Mouse (Mus musculus): ENCODE data around the gene Rnf115. TPM values are rescaled to one million over a fixed set of nuclear protein-coding genes. Genes with fewer than 3 reads are reported as not detected.
A peak's percentile ranks its signal among the peaks of the same experiment; 100 is the strongest.

Gene Rnf115
- polyA plus RNA-seq, 1 experiment from 2014 or later: 53.9 TPM

- Histone ChIP-seq H3K27ac (ENCODE audit: low read depth, low read length) (no peak overlapping the region), H3K4me3 (ENCODE audit: low read depth, low read length) (no peak overlapping the region), H3K4me1 (ENCODE audit: control insufficient read depth, insufficient read depth, low read length) (peaks cover 8% of the 10 kb centered on the region), H3K9me3 (replicated peaks; ENCODE audit: control insufficient read depth, low read length) (no peaks in the 10 kb centered on the region), H3K4me2 (peak overlapping the region; percentile 43), H3K36me3 (ENCODE audit: control insufficient read depth, insufficient read depth, low read length) (no peaks in the 10 kb centered on the region), H3K9ac (ENCODE audit: low read depth, low read length) (no peak overlapping the region), H3K27me3 (ENCODE audit: control insufficient read depth, insufficient read depth, low read length) (peaks cover 2% of the 10 kb centered on the region; the same call in 1 of the 2 replicates)
- 39% methylated on average over 20 of the region's 20 CpGs for WGBS (ENCODE audit: insufficient replicate concordance)
- ATAC-seq (replicated peaks; ENCODE audit: insufficient number of reproducible peaks, low FRiP score, low TSS enrichment): no peak
Measured at GRCm38 (mm10) chr3:96812395-96813091, 85.1 kb downstream of the Rnf115 start.

GRCm38 (mm10) chr3:96813106-96813505 is 85.6 kb downstream of the Rnf115 start:
- Histone ChIP-seq H3K27ac (ENCODE audit: low read depth, low read length) (no peak overlapping the region), H3K9me3 (replicated peaks; ENCODE audit: control insufficient read depth, low read length) (no peaks in the 10 kb centered on the region), H3K9ac (ENCODE audit: low read depth, low read length) (no peak overlapping the region), H3K4me1 (ENCODE audit: control insufficient read depth, insufficient read depth, low read length) (peaks cover 8% of the 10 kb centered on the region), H3K4me3 (ENCODE audit: low read depth, low read length) (0 out of 2 replicates have a peak overlapping the region, but pooled peaks have one; percentile 10), H3K36me3 (ENCODE audit: control insufficient read depth, insufficient read depth, low read length) (no peaks in the 10 kb centered on the region), H3K27me3 (ENCODE audit: control insufficient read depth, insufficient read depth, low read length) (peaks cover 2% of the 10 kb centered on the region; the same call in 1 of the 2 replicates), H3K4me2 (peak overlapping the region; percentile 53)
- whole genome bisulfite sequencing (ENCODE audit: insufficient replicate concordance): 10% methylated on average over 9 of the region's 9 CpGs
- peak; percentile 69; the same call in 1 of the 2 replicates for ATAC-seq (replicated peaks; ENCODE audit: insufficient number of reproducible peaks, low FRiP score, low TSS enrichment)

- ATAC-seq (replicated peaks; ENCODE audit: insufficient number of reproducible peaks, low FRiP score, low TSS enrichment): no peak
- Histone ChIP-seq H3K36me3 (ENCODE audit: control insufficient read depth, insufficient read depth, low read length) (no peaks in the 10 kb centered on the region), H3K4me2 (peak overlapping the region; percentile 53), H3K4me1 (ENCODE audit: control insufficient read depth, insufficient read depth, low read length) (peaks cover 8% of the 10 kb centered on the region), H3K27me3 (ENCODE audit: control insufficient read depth, insufficient read depth, low read length) (peaks cover 2% of the 10 kb centered on the region; the same call in 1 of the 2 replicates), H3K9ac (ENCODE audit: low read depth, low read length) (0 out of 2 replicates have a peak overlapping the region, but pooled peaks have one; percentile 3), H3K27ac (ENCODE audit: low read depth, low read length) (no peak overlapping the region), H3K4me3 (ENCODE audit: low read depth, low read length) (0 out of 2 replicates have a peak overlapping the region, but pooled peaks have one; percentile 10), H3K9me3 (replicated peaks; ENCODE audit: control insufficient read depth, low read length) (no peaks in the 10 kb centered on the region)
- 33% methylated on average over 7 of the region's 7 CpGs for WGBS (ENCODE audit: insufficient replicate concordance)
Measured at GRCm38 (mm10) chr3:96813591-96814244, 86.3 kb downstream of the Rnf115 start.

- Histone ChIP-seq H3K4me2 (no peak overlapping the region), H3K9me3 (replicated peaks; ENCODE audit: control insufficient read depth, low read length) (no peaks in the 10 kb centered on the region), H3K4me3 (ENCODE audit: low read depth, low read length) (no peak overlapping the region), H3K36me3 (ENCODE audit: control insufficient read depth, insufficient read depth, low read length) (no peaks in the 10 kb centered on the region), H3K27me3 (ENCODE audit: control insufficient read depth, insufficient read depth, low read length) (peaks cover 2% of the 10 kb centered on the region; the same call in 1 of the 2 replicates), H3K4me1 (ENCODE audit: control insufficient read depth, insufficient read depth, low read length) (peaks cover 8% of the 10 kb centered on the region), H3K9ac (ENCODE audit: low read depth, low read length) (no peak overlapping the region), H3K27ac (ENCODE audit: low read depth, low read length) (no peak overlapping the region)
- no peak for ATAC-seq (replicated peaks; ENCODE audit: insufficient number of reproducible peaks, low FRiP score, low TSS enrichment)
- 34% methylated on average over 6 of the region's 6 CpGs for WGBS (ENCODE audit: insufficient replicate concordance)
Measured at GRCm38 (mm10) chr3:96814342-96814741, 86.9 kb downstream of the Rnf115 start.

- WGBS (ENCODE audit: insufficient replicate concordance): 71% methylated on average over 6 of the region's 6 CpGs
- no peak overlapping the region for H3K4me3 ChIP-seq (ENCODE audit: low read depth, low read length)
- no peaks in the 10 kb centered on the region for H3K36me3 ChIP-seq (ENCODE audit: control insufficient read depth, insufficient read depth, low read length)
- H3K27me3 ChIP-seq (ENCODE audit: control insufficient read depth, insufficient read depth, low read length): no peaks in the 10 kb centered on the region
- H3K4me1 ChIP-seq (ENCODE audit: control insufficient read depth, insufficient read depth, low read length): no peaks in the 10 kb centered on the region
- H3K9me3 ChIP-seq (replicated peaks; ENCODE audit: control insufficient read depth, low read length): no peaks in the 10 kb centered on the region
- H3K4me2 ChIP-seq: no peak overlapping the region
- H3K9ac ChIP-seq (ENCODE audit: low read depth, low read length): no peak overlapping the region
- H3K27ac ChIP-seq (ENCODE audit: low read depth, low read length): no peak overlapping the region
- no peak for ATAC-seq (replicated peaks; ENCODE audit: insufficient number of reproducible peaks, low FRiP score, low TSS enrichment)
Measured at GRCm38 (mm10) chr3:96820116-96820915, 92.9 kb downstream of the Rnf115 start.

GRCm38 (mm10) chr3:96821581-96821980 is 94.1 kb downstream of the Rnf115 start:
- no peaks in the 10 kb centered on the region for H3K27me3 ChIP-seq (ENCODE audit: control insufficient read depth, insufficient read depth, low read length)
- H3K4me2 ChIP-seq: no peak overlapping the region
- no peak for ATAC-seq (replicated peaks; ENCODE audit: insufficient number of reproducible peaks, low FRiP score, low TSS enrichment)
- H3K9ac ChIP-seq (ENCODE audit: low read depth, low read length): no peak overlapping the region
- H3K27ac ChIP-seq (ENCODE audit: low read depth, low read length): no peak overlapping the region
- no peaks in the 10 kb centered on the region for H3K36me3 ChIP-seq (ENCODE audit: control insufficient read depth, insufficient read depth, low read length)
- no peaks in the 10 kb centered on the region for H3K9me3 ChIP-seq (replicated peaks; ENCODE audit: control insufficient read depth, low read length)
- whole genome bisulfite sequencing (ENCODE audit: insufficient replicate concordance): 87% methylated on average over 4 of the region's 4 CpGs
- H3K4me3 ChIP-seq (ENCODE audit: low read depth, low read length): no peak overlapping the region
- no peaks in the 10 kb centered on the region for H3K4me1 ChIP-seq (ENCODE audit: control insufficient read depth, insufficient read depth, low read length)

GRCm38 (mm10) chr3:96823701-96824100 is 96.2 kb downstream of the Rnf115 start:
- 65% methylated on average over 3 of the region's 3 CpGs for WGBS (ENCODE audit: insufficient replicate concordance)
- H3K4me3 ChIP-seq (ENCODE audit: low read depth, low read length): no peak overlapping the region
- H3K27me3 ChIP-seq (ENCODE audit: control insufficient read depth, insufficient read depth, low read length): no peaks in the 10 kb centered on the region; the same call in 1 of the 2 replicates
- 0 out of 2 replicates have a peak, but pooled peaks cover 6% of the 10 kb centered on the region for H3K4me1 ChIP-seq (ENCODE audit: control insufficient read depth, insufficient read depth, low read length)
- H3K9ac ChIP-seq (ENCODE audit: low read depth, low read length): no peak overlapping the region
- no peaks in the 10 kb centered on the region for H3K36me3 ChIP-seq (ENCODE audit: control insufficient read depth, insufficient read depth, low read length)
- no peak overlapping the region for H3K27ac ChIP-seq (ENCODE audit: low read depth, low read length)
- ATAC-seq (replicated peaks; ENCODE audit: insufficient number of reproducible peaks, low FRiP score, low TSS enrichment): no peak
- H3K4me2 ChIP-seq: no peak overlapping the region
- H3K9me3 ChIP-seq (replicated peaks; ENCODE audit: control insufficient read depth, low read length): no peaks in the 10 kb centered on the region

GRCm38 (mm10) chr3:96824614-96825013 is 97.2 kb downstream of the Rnf115 start:
- no peak for ATAC-seq (replicated peaks; ENCODE audit: insufficient number of reproducible peaks, low FRiP score, low TSS enrichment)
- H3K9me3 ChIP-seq (replicated peaks; ENCODE audit: control insufficient read depth, low read length): no peaks in the 10 kb centered on the region

More at GRCm38 (mm10) chr3:96824614-96825013, 97.2 kb downstream of the Rnf115 start:
- Histone ChIP-seq H3K4me2 (no peak overlapping the region), H3K36me3 (ENCODE audit: control insufficient read depth, insufficient read depth, low read length) (no peaks in the 10 kb centered on the region), H3K4me3 (ENCODE audit: low read depth, low read length) (no peak overlapping the region), H3K9ac (ENCODE audit: low read depth, low read length) (no peak overlapping the region), H3K27ac (ENCODE audit: low read depth, low read length) (no peak overlapping the region), H3K4me1 (ENCODE audit: control insufficient read depth, insufficient read depth, low read length) (0 out of 2 replicates have a peak, but pooled peaks cover 6% of the 10 kb centered on the region), H3K27me3 (ENCODE audit: control insufficient read depth, insufficient read depth, low read length) (peaks cover 4% of the 10 kb centered on the region; the same call in 1 of the 2 replicates)
- 85% methylated on average over 12 of the region's 12 CpGs for WGBS (ENCODE audit: insufficient replicate concordance)
